Mouse (Mus musculus): ENCODE results near the gene Prnp. TPM values are rescaled to one million over a fixed set of nuclear protein-coding genes. Genes with fewer than 3 reads are reported as not detected.

Prnp gene
- total and polyA plus RNA-seq, 2 experiments from 2014 or later, result 90.6 to 139 TPM

GRCm38 (mm10) chr2:131897336-131898109 is 12.2 kb upstream of the Prnp start:
- WGBS, result 87% methylated on average over 12 of the region's 12 CpGs
- no peak for DNase-seq (ENCODE audit: low spot score)
- no peak overlapping the region for H3K9ac ChIP-seq (replicated peaks; ENCODE audit: low read depth, low read length)

GRCm38 (mm10) chr2:131902423-131902822 is 7.3 kb upstream of the Prnp start:
- ATAC-seq (ENCODE audit: insufficient read depth, low read depth) (0 out of 2 replicates have a peak, but pooled peaks have one; percentile 10), DNase-seq (ENCODE audit: low spot score) (no peak)
- Histone ChIP-seq H3K4me3 (ENCODE audit: low read depth, low read length) (no peak overlapping the region), H3K36me3 (replicated peaks; ENCODE audit: control insufficient read depth, insufficient read depth, low read length) (no peaks in the 10 kb centered on the region), H3K27me3 (ENCODE audit: control insufficient read depth, insufficient read depth, low read length) (no peaks in the 10 kb centered on the region), H3K4me1 (ENCODE audit: control insufficient read depth, insufficient read depth) (peaks cover 31% of the 10 kb centered on the region; the same call in 1 of the 2 replicates), H3K4me2 (ENCODE audit: low read depth, low read length) (no peak overlapping the region), H3K9ac (replicated peaks; ENCODE audit: low read depth, low read length) (no peak overlapping the region), H3K9me3 (replicated peaks; ENCODE audit: control insufficient read depth, low read length) (no peaks in the 10 kb centered on the region), H3K27ac (ENCODE audit: low read depth) (peak overlapping the region; percentile 52; the same call in 1 of the 2 replicates)
- TF ChIP-seq CTCF (IDR thresholded peaks at IDR 0.05; ENCODE audit: low read depth) (no peak), EP300 (IDR thresholded peaks at IDR 0.05; ENCODE audit: low read depth) (no peak)
- 7% methylated on average over 2 of the region's 3 CpGs for WGBS

More at GRCm38 (mm10) chr2:131897336-131898109, 12.2 kb upstream of the Prnp start:
- no peaks in the 10 kb centered on the region for H3K36me3 ChIP-seq (replicated peaks; ENCODE audit: control insufficient read depth, insufficient read depth, low read length)
- no peaks in the 10 kb centered on the region for H3K27me3 ChIP-seq (ENCODE audit: control insufficient read depth, insufficient read depth, low read length)
- ATAC-seq (ENCODE audit: insufficient read depth, low read depth), result no peak
- no peak overlapping the region for H3K4me2 ChIP-seq (ENCODE audit: low read depth, low read length)
- no peak overlapping the region for H3K4me3 ChIP-seq (ENCODE audit: low read depth, low read length)
- H3K9me3 ChIP-seq (replicated peaks; ENCODE audit: control insufficient read depth, low read length), result no peaks in the 10 kb centered on the region
- no peak for TF ChIP-seq CTCF (IDR thresholded peaks at IDR 0.05; ENCODE audit: low read depth)
- no peak for TF ChIP-seq EP300 (IDR thresholded peaks at IDR 0.05; ENCODE audit: low read depth)
- H3K4me1 ChIP-seq (ENCODE audit: control insufficient read depth, insufficient read depth), result 0 out of 2 replicates have a peak, but pooled peaks cover 5% of the 10 kb centered on the region
- no peak overlapping the region for H3K27ac ChIP-seq (ENCODE audit: low read depth)

GRCm38 (mm10) chr2:131902867-131903266 is 6.9 kb upstream of the Prnp start:
- peak; percentile 91 for ATAC-seq (ENCODE audit: insufficient read depth, low read depth)
- Histone ChIP-seq H3K4me1 (ENCODE audit: control insufficient read depth, insufficient read depth) (peaks cover 31% of the 10 kb centered on the region; the same call in 1 of the 2 replicates), H3K4me2 (ENCODE audit: low read depth, low read length) (no peak overlapping the region), H3K27me3 (ENCODE audit: control insufficient read depth, insufficient read depth, low read length) (no peaks in the 10 kb centered on the region), H3K27ac (ENCODE audit: low read depth) (peak overlapping the region; percentile 84), H3K36me3 (replicated peaks; ENCODE audit: control insufficient read depth, insufficient read depth, low read length) (no peaks in the 10 kb centered on the region), H3K4me3 (ENCODE audit: low read depth, low read length) (no peak overlapping the region), H3K9me3 (replicated peaks; ENCODE audit: control insufficient read depth, low read length) (no peaks in the 10 kb centered on the region), H3K9ac (replicated peaks; ENCODE audit: low read depth, low read length) (no peak overlapping the region)
- peak; percentile 85 for DNase-seq (ENCODE audit: low spot score)
- WGBS, result 6% methylated on average over 8 of the region's 8 CpGs
- TF ChIP-seq CTCF (IDR thresholded peaks at IDR 0.05; ENCODE audit: low read depth), result no peak
- 0 out of 2 replicates have a peak, but pooled peaks have one; percentile 26 for TF ChIP-seq EP300 (IDR thresholded peaks at IDR 0.05; ENCODE audit: low read depth)

GRCm38 (mm10) chr2:131905025-131905424 is 4.7 kb upstream of the Prnp start:
- Histone ChIP-seq H3K4me1 (ENCODE audit: control insufficient read depth, insufficient read depth) (peaks cover 40% of the 10 kb centered on the region), H3K27me3 (ENCODE audit: control insufficient read depth, insufficient read depth, low read length) (no peaks in the 10 kb centered on the region), H3K4me2 (ENCODE audit: low read depth, low read length) (no peak overlapping the region), H3K27ac (ENCODE audit: low read depth) (no peak overlapping the region), H3K4me3 (ENCODE audit: low read depth, low read length) (no peak overlapping the region), H3K36me3 (replicated peaks; ENCODE audit: control insufficient read depth, insufficient read depth, low read length) (no peaks in the 10 kb centered on the region), H3K9ac (replicated peaks; ENCODE audit: low read depth, low read length) (no peak overlapping the region), H3K9me3 (replicated peaks; ENCODE audit: control insufficient read depth, low read length) (no peaks in the 10 kb centered on the region)
- ATAC-seq (ENCODE audit: insufficient read depth, low read depth) (no peak), DNase-seq (ENCODE audit: low spot score) (no peak)
- 10% methylated on average over 5 of the region's 5 CpGs for WGBS
- no peak for TF ChIP-seq CTCF (IDR thresholded peaks at IDR 0.05; ENCODE audit: low read depth)
- no peak for TF ChIP-seq EP300 (IDR thresholded peaks at IDR 0.05; ENCODE audit: low read depth)

- no peak for DNase-seq (ENCODE audit: low spot score)
- TF ChIP-seq CTCF (IDR thresholded peaks at IDR 0.05; ENCODE audit: low read depth) (no peak), EP300 (IDR thresholded peaks at IDR 0.05; ENCODE audit: low read depth) (no peak)
- Histone ChIP-seq H3K27ac (ENCODE audit: low read depth) (no peak overlapping the region), H3K36me3 (replicated peaks; ENCODE audit: control insufficient read depth, insufficient read depth, low read length) (no peaks in the 10 kb centered on the region), H3K4me1 (ENCODE audit: control insufficient read depth, insufficient read depth) (peaks cover 47% of the 10 kb centered on the region), H3K9ac (replicated peaks; ENCODE audit: low read depth, low read length) (no peak overlapping the region), H3K4me3 (ENCODE audit: low read depth, low read length) (no peak overlapping the region), H3K27me3 (ENCODE audit: control insufficient read depth, insufficient read depth, low read length) (no peaks in the 10 kb centered on the region), H3K4me2 (ENCODE audit: low read depth, low read length) (no peak overlapping the region), H3K9me3 (replicated peaks; ENCODE audit: control insufficient read depth, low read length) (no peaks in the 10 kb centered on the region)
- WGBS, result 54% methylated on average over 6 of the region's 6 CpGs
- no peak for ATAC-seq (ENCODE audit: insufficient read depth, low read depth)
Observed at GRCm38 (mm10) chr2:131905776-131906175, 4.0 kb upstream of the Prnp start.
